Mouse (Mus musculus) lung, adult 2 months (tissue): ENCODE measurements at regions not wholly inside any gene's neighbourhood (a gene's known extent, or its start where the extent isn't known, plus 50 kb on each side); places are given as distances from the start of the nearest gene placed in this dataset.

Experiments
- CTCF ChIP-seq: fragments of 200-500 bp; IDR thresholded peaks from 2 replicates; pipeline ENCODE4 v1.5.1; 2011; ENCODE audit warnings: mild to moderate bottlenecking, low read length, control low read depth; ENCODE audit not compliant: insufficient read depth
- POLR2A ChIP-seq: fragments of 200-500 bp; IDR thresholded peaks from 2 replicates; pipeline ENCODE4 v1.6.1; 2011; ENCODE audit warnings: low read depth, mild to moderate bottlenecking, control low read depth, low read length, borderline replicate concordance; ENCODE audit errors: extremely low read depth

DNA sequence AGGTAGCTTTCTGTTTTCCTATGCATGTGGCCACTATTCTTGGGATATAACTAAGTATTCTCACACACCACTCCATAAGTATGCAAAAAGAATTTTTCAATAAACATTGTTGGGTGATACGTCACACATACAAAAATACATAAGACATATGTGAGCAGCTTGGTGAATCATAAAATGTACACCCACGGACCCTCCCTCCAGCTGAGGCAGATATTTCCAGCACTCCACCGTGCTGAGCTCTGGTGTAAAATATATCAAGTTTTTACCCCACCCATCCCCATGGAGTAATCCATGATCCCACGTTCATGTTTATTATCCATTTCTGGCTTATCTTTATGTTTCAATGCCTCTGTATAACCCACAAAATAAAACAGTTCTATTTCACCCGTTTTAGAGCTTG is 126.0 kb downstream of the Mex3b start:
- TF ChIP-seq CTCF (no peak), POLR2A (no peak)
